Mouse (Mus musculus): ENCODE data around the gene Cbln1. TPM values are rescaled to one million over a fixed set of nuclear protein-coding genes. Genes with fewer than 3 reads are reported as not detected.

The Cbln1 gene
- total RNA-seq, 1 experiment from 2014 or later, result not detected

Other genes starting within 250 kb of the Cbln1 start
- gene 4933402J07Rik, start 91.2 kb upstream of the Cbln1 start, total RNA-seq (2017), result 1.2 TPM in 1 of 3 replicates, not detected in the others

All from monocyte, adult 5-6 weeks (primary cell).